Mouse (Mus musculus): ENCODE measurements around the gene Chmp2b.

The Chmp2b gene

DNA sequence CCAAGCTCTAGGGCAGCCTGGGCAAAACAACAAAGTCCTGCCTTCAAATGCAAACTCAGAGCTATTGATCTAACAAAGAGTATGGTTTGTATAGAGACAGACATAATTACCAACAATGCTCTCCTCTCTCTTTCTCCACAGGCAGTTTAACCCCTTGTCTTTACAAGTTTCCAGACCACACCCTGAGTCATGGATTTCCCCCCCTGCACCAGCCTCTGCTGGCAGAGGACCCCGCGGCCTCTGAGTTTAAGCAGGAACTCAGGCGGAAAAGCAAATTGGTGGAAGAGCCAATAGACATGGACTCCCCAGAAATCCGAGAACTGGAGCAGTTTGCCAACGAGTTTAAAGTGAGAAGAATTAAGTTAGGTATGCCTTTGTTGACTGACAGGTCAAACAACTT is 32.9 kb downstream of the Chmp2b start:
- intact Hi-C loops (cut with DNase I) = no loop called here

DNA sequence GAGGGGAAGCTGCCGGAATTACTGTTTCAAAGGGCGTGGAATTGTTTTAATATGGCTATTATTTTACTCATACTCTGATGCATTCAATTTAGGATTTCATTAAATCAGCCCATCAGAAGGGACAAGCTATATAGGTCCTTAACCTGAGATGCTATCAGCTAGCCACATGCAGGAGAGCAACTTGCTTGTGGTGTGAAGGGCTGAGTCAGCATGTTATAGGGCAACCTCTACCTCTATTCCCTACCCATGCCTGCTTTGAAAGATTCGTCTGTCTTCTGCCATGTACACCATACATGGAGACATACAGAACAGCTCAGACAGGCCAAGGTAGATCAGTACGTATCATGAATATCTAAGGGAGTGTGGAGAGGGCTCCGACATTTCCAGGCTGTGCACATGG is 35.8 kb downstream of the Chmp2b start:
- intact Hi-C loops (cut with DNase I) = no loop called here

DNA sequence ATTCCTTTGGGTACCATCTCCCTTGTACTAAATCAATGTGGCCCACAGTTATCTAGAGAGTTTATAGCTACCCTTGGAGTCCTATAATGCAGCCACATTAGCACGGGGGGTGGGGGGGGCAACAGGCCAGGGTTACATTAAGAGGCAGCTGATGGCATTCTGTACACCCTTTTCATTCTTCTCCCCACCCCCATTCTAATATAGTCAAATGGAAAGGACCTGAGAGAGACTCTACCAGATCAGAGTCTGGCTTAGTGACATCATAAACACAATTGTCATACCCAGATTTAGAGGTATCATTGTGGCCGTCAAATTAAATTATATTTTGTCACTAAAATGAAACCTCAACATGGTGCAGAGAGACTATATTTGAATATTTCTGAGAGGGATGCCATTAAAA is 36.5 kb downstream of the Chmp2b start:
- intact Hi-C loops (cut with DNase I) = no loop called here

DNA sequence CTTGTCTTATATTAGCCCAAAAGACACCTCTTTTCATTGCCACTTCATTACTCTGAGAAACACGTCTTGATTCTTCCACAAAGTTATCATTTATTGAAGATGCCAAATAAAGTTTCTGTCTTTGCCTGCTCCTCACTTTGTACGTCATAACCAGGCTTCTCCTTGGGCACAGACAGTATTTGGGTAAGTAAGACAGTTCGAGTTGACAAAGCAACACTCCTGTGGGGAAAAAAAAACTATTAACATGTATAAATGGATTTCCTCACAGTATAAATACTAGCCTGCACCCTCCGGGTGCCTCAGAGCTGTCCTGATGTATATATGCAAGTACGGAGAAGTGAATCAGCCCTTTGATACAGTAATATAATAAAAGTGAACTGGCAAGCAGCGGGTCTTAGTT is 42.3 kb downstream of the Chmp2b start, which contains the start of gene Pou1f1:
Gene Pou1f1, plus strand, starts transcription at position 301 of the 400 bp plus-strand sequence.
- intact Hi-C loops (cut with DNase I) = no loop called here

DNA sequence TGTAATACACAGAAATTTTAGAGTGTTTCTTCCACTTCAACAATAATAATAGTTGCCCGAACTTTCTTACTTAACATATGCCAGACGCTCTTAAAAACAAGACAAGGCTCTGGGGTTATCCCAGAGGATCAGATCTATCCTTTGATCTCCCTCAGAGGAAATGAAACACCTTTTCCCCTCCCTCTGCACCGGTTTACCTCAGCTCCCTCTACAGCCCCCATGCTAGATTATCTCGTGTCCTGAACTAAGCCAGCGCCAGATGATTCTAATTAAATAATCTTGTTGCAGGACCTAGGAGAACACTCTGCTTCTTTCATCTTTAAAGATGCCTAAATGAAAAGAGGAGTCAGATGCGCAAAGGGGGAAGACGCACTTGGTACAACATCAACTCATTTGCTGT is 48.3 kb downstream of the Chmp2b start:
- intact Hi-C loops (cut with DNase I) = no loop called here

DNA sequence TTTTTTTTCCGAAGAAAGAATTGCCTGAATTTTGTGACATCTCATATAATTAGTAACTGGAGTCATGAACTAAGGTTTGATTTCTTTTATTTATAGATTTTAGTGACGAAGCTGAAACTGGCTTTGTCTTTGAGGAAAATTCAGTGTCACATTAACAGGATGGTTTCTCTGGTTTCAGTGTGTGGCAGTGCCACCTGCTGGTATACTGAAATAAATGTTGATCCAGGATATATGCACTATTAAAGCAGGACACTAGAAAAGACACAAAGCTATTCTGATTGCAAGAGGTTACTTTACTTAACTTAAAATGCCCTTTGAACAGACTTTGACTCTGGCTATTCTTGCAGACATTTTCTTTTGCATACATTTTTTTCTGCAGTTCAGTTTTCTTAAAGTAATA is 65.5 kb downstream of the Chmp2b start:
- intact Hi-C loops (cut with DNase I) = loop anchor here (5.0 kb wide), 1 partner anchor 595 kb away; no protein-coding TSS in a partner anchor

DNA sequence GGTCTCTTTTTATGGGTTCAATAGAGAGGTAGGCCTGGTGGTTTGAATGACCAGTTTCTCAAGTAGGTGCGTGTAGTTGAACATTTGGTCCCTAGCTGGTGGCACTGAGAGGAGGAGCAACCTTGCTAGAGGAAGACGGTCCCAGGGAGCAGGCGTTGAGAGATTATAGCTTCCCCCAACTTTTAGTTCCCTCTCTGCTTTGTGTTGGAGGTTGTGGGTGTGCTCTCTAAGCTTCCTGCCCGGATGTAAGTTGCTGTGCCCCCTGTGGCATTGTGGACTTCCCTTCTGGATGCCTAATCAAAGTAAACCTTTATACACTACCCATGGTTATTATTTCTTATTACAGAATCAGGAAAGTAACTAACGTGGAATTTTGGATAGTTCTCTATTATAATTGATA is 66.5 kb downstream of the Chmp2b start:
- intact Hi-C loops (cut with DNase I) = loop anchor here (5.0 kb wide), 1 partner anchor 594 kb away; no protein-coding TSS in a partner anchor

Data from adrenal gland (tissue).